Mouse (Mus musculus): ENCODE data around the gene Rubcnl.

Gene Rubcnl

DNA sequence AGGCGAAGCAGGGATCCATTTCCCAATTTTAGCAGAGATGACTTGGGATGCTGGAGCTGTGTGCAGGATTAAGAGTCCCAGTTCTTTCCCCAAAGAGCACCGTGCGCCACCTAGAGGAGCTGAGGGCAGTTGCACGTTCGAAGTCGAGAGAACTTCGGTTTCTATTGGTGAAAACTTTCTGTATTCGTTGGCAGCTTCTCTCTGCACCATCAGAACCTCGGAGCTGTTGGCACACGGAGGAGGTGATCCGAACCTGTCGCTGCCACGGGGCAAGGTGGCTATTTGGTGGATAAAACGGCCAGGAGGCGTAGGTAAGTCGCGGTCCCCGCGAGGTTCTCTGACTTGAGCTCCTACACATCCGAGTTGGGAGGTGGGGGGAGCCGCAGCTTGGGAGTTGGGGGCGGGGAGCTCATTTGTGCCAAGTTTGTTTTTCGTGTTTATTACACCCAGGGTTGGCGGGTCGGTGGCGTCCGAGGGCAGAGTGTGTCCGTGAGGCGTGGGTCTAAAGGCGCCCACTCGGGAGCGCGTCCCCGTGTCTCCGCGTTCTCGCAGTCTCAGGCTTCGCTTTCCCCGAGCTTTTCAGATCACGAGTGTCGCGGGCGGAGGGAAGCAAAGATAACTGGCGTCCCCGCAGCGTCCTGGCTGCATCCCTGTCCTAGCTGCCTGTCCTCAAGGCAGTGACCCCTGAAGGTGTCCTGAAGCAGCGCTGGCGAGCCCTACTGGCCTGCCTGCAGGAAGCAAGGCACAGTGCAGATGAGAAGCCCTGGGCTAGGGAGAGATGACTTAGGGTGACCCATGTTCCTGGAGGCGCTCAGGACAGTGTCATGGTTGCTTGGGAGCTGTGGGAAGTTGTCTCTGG lies at the start of gene Rubcnl:
Gene Rubcnl (plus strand): TSS at position 172 of the 859 bp plus-strand sequence.
- DNase-seq (ENCODE audit: low read depth in 1 of 2, low spot score in 2 of 2): peak in 1 of 2 experiments; percentile 49

- DNase-seq (ENCODE audit: low read depth in 1 of 2, low spot score in 2 of 2): no peak
These were observed 43.6 kb upstream of the Rubcnl start for GRCm38 (mm10) chr14:74972216-74972615.

DNA sequence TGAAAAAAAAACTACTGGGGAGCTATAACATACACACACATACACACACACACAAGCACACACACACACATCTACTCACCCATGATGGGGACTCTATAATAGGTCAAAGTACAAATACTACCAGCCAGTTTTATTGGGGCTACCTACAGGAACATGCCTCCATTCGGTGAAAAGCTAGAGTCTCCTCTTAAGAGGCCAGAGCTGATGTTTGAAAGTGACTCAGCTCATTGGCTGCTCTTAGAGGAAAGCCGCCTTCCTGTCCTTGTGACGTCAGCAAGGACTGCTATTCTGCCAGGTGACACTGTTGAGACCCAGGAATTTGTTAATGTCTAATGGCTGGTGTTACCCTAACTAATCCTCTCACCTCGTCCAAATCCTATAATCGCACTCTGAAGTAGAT lies 43.1 kb upstream of the Rubcnl start:
- no peak for DNase-seq (ENCODE audit: low read depth in 1 of 2, low spot score in 2 of 2)

GRCm38 (mm10) chr14:74974136-74974651 lies 41.6 kb upstream of the Rubcnl start:
- DNase-seq (ENCODE audit: low read depth in 1 of 2, low spot score in 2 of 2): no peak

- DNase-seq (ENCODE audit: low read depth in 1 of 2, low spot score in 2 of 2): no peak
These were observed 38.9 kb upstream of the Rubcnl start for GRCm38 (mm10) chr14:74976972-74977371.

DNA sequence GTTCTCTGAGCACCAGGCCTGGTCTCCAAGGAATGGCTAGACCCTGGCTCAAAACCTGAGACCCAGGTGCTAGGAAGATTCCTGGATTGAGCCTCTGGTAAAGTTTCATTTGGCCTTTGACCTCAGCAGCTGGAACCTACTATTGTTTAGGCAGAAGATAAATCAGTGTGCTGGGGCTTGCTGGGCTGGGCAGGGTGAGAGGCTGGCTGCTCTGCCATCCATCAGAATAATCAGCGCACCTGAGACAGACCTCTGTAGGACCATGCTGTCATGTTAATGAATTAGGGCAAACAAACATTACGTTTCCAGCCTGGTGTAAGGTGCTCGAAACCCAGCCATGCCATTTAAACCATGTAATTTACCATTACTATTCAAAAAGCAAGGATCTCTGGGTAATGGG lies 34.8 kb upstream of the Rubcnl start:
- DNase-seq (ENCODE audit: low read depth in 1 of 2, low spot score in 2 of 2): no peak

GRCm38 (mm10) chr14:74983079-74983478 lies 32.7 kb upstream of the Rubcnl start:
- no peak for DNase-seq (ENCODE audit: low read depth in 1 of 2, low spot score in 2 of 2)

GRCm38 (mm10) chr14:74984817-74985391 lies 30.9 kb upstream of the Rubcnl start:
- no peak for DNase-seq (ENCODE audit: low read depth in 1 of 2, low spot score in 2 of 2)

DNA sequence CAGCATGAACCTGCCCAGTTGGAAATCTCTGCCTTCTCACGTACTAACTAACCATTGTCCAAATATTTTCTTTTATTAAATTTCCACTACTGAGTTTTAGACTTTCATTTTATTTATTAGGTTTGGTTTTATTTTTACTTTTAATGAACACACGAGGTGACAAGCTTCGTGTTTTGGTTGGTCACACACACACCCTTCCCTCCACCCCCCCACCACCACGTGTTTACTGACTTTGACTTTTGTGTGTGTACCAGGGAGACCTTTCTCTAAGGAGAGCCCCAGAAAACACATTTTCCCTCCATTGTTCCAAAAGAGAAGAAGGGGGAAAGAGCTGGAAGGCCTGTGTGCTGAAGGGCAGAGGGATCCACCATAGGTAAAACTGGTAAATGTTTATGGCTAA lies 30.2 kb upstream of the Rubcnl start:
- no peak for DNase-seq (ENCODE audit: low read depth in 1 of 2, low spot score in 2 of 2)

DNA sequence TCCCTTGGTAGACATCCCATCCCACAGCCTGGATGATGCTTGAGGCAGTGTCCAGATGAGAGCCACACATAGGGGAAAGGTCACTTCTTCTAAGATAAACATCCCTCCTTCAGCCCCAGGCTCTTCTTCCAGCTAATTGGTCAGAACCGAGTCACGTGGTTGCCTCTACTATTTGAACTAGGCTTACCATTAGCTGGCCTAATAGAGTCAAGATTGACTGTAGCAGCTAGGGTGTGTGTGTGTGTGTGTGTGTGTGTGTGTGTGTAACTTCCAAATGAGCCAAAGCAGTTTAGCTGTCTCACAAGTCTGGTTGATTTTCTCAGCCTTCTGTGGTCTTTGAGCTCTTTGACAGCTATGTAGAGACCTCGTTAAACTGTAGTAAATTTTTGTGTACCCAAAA lies 29.3 kb upstream of the Rubcnl start:
- DNase-seq (ENCODE audit: low read depth in 1 of 2, low spot score in 2 of 2): no peak

GRCm38 (mm10) chr14:74989322-74989721 lies 26.5 kb upstream of the Rubcnl start:
- DNase-seq (ENCODE audit: low read depth in 1 of 2, low spot score in 2 of 2): no peak

DNA sequence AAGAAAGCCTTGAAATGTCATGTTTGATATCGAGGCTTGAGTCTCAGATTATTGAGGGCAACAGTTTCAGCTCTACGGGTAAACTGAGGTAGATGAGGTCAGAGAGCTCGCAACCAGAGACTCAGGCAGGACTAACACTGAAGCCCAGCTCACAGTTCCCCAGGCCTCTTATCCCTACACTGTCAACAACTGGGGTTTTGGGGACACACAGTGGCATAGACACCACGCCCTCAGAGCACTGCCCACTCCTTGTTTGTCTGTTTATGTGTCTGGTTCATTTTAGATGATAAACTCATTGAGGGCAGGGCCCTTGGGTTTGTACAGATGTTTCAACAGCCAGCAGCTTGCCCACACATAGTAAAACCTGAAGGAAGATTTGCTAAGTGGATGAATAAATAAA lies 25.9 kb upstream of the Rubcnl start:
- DNase-seq (ENCODE audit: low read depth in 1 of 2, low spot score in 2 of 2): no peak

GRCm38 (mm10) chr14:74990504-74990903 lies 25.3 kb upstream of the Rubcnl start:
- no peak for DNase-seq (ENCODE audit: low read depth in 1 of 2, low spot score in 2 of 2)

DNA sequence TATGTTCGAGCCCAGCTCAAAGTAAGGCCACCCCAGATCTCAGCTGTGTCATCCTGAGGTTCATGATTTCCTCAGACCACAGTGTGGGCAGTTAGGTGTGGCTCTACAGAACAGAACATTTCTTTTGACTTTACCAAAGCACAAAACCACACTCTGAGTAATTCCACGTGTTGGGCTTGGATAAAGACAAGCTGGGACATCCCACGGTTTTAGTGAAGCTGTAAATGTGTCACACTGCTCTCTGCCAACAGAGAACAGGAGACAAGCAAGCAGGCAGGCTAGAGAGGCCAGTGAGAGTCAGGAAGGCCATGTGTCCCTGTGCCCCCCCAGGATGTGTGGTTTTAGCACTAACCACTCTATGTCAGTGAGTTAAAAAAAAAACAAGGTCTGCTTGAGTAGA lies 19.3 kb upstream of the Rubcnl start:
- no peak for DNase-seq (ENCODE audit: low read depth in 1 of 2, low spot score in 2 of 2)

DNA sequence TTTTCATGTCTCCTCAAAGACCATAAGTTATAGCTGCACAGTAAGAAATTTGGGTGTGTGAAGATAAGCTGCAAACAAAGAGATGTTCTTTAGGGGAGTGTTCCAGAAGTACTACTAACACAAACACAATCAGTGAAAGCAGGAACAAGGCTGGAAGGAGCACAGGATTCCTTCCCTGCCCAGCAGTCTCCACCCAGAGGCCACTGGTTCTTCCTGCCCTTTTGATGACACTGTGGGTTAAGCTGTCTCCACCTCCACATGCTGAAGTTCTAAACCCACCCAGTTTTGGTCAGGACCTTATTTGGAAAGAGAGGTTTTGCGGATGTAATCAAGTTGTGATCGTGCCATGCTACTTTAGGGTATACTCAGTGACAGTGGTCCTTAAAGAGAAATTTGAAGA lies 18.8 kb upstream of the Rubcnl start:
- DNase-seq (ENCODE audit: low read depth in 1 of 2, low spot score in 2 of 2): no peak

DNA sequence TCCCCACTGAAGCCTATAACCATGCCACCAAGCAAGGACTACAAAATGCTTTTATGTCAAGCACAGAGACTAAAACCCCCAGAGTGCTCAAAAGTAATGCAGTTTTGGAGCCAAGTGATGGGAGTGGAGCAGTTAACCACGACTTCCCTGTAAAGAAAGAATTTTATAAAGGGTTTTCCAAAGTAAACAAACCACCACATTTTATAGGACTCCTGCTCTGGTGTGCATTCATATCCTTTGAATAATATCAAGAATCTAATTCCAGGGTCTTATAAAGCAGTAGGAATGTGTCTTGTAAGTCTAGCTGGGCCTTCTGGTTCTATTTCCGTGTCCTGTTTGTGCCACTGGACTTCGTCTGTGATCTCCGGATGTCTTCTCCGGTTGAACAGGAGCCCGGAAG lies 14.5 kb upstream of the Rubcnl start:
- no peak for DNase-seq (ENCODE audit: low read depth in 1 of 2, low spot score in 2 of 2)

- no peak for DNase-seq (ENCODE audit: low read depth in 1 of 2, low spot score in 2 of 2)
These were observed 12.5 kb upstream of the Rubcnl start for GRCm38 (mm10) chr14:75003356-75003755.

GRCm38 (mm10) chr14:75005478-75006199 lies 10.2 kb upstream of the Rubcnl start:
- no peak for DNase-seq (ENCODE audit: low read depth in 1 of 2, low spot score in 2 of 2)

GRCm38 (mm10) chr14:75010346-75010745 lies 5.5 kb upstream of the Rubcnl start:
- no peak for DNase-seq (ENCODE audit: low read depth in 1 of 2, low spot score in 2 of 2)

GRCm38 (mm10) chr14:75010986-75011655 lies 4.7 kb upstream of the Rubcnl start:
- DNase-seq (ENCODE audit: low read depth in 1 of 2, low spot score in 2 of 2): no peak

DNA sequence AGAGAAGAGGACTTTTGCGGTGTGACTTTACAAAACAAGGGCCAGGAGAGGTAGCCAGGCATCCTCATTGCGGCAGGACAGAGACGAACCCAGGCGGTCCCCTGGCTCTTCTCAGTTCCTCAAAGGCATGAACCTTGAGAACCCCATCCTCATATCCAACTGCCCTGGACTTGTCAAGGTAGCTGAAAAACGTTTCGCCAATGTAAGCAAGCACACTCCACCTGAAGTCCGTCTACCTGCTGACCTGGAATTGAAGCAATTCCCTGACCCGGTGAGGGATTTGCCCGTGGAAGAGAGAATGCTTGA lies 841 bp downstream of the Rubcnl start:
- DNase-seq (ENCODE audit: low read depth in 1 of 2, low spot score in 2 of 2): no peak

Measured in monocyte, adult 2 months (primary cell).